Mouse (Mus musculus): ENCODE measurements at regions not wholly inside any gene's neighbourhood (a gene's known extent, or its start where the extent isn't known, plus 50 kb on each side); places are given as distances from the start of the nearest gene placed in this dataset.
A peak's percentile ranks its signal among the peaks of the same experiment; 100 is the strongest.

DNA sequence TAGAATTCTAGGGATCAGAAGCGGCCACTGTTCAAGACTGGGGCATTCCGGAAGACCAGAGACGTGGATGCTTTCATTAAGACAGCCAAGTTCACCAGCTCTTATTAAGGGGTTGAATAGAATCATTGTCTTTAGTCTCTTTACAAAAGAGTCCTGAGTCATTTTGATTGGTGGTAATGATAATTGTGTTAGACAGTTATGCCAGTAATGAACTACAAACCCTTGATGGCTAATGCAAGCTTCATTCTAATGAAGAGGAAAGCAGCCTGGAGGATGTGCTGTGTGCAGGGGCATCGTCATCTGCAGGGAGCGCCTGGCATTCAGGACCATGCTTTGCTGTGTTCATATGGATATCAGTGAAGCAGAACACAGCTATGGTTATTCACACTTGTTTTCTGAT is 70.3 kb upstream of the Lyplal1 start:
- no peak for ATAC-seq (ENCODE audit: insufficient number of reproducible peaks, low FRiP score, low TSS enrichment, low read depth)
- Histone ChIP-seq H3K4me3 (replicated peaks) (no peak overlapping the region), H3K4me1 (peaks cover 13% of the 10 kb centered on the region), H3K9ac (no peak overlapping the region), H3K27me3 (no peaks in the 10 kb centered on the region), H3K9me3 (replicated peaks) (no peaks in the 10 kb centered on the region), H3K4me2 (replicated peaks) (no peak overlapping the region), H3K27ac (replicated peaks) (no peak overlapping the region), H3K36me3 (no peaks in the 10 kb centered on the region)
- WGBS, result 77% methylated on average over 5 of the region's 5 CpGs

DNA sequence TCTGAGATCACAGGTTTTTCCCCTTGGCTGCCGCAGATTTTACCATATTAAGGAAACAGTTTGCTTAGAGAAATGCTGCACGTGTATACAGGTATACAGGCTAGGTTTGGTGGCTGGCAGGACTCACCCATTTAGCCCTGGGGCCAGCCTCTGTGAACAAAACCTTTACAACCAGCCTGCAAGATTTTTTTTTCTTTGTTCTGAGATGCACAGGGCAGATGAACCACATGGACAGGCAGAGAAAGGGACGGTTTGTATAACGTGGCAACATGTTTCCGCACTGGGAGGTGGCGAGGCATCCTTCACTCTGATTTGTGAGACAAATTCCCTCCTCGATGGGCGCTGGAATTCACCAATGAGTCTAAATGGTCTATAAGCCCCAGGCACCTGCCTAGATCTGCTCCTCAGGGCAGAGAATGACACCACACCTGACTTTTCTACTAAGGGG is 66.1 kb upstream of the Lyplal1 start:
- no peak overlapping the region for H3K4me3 ChIP-seq (replicated peaks)
- no peaks in the 10 kb centered on the region for H3K36me3 ChIP-seq
- H3K27ac ChIP-seq (replicated peaks), result no peak overlapping the region
- H3K9me3 ChIP-seq (replicated peaks), result no peaks in the 10 kb centered on the region
- no peak overlapping the region for H3K9ac ChIP-seq
- ATAC-seq (ENCODE audit: insufficient number of reproducible peaks, low FRiP score, low TSS enrichment, low read depth), result no peak
- H3K4me1 ChIP-seq, result peaks cover 12% of the 10 kb centered on the region
- no peaks in the 10 kb centered on the region for H3K27me3 ChIP-seq
- peak overlapping the region; percentile 36 for H3K4me2 ChIP-seq (replicated peaks)
- WGBS, result 57% methylated on average over 8 of the region's 8 CpGs

DNA sequence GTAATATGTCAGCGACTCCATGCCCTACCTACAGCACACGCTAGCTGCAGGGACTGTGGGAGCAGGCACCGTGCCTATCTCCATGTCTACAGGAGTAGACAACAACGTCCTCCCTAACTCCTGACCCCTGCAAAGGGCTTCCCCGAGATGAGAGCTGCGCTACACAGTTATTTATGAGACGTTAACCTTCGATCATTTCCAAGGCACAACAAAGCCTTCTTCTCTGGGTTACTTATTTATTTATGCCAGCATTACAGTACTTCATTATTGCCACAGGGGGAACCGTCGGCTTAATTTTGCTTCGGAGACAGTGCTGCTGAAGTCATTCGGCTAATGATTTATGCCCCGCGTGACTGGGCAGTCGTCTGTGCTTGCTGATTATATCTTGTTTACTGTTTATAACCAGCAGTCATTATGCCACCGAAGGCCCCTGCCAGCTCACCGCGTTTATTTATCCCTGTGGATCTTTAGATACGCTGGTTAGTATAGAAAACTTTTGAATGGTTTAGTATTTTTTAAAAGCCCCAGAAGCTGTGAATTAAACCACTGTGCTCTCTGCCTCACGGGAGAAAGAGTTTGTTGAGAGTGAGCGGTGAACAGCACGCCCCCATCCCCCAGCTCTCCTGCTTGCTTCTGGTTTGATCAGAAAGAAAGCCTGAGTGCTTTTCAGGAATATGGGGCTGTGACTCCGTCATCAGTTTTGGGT is 65.5 kb upstream of the Lyplal1 start:
- Histone ChIP-seq H3K4me2 (replicated peaks) (peak overlapping the region; percentile 36), H3K4me1 (peaks cover 12% of the 10 kb centered on the region), H3K4me3 (replicated peaks) (0 out of 2 replicates have a peak overlapping the region, but pooled peaks have one; percentile 10), H3K9me3 (replicated peaks) (no peaks in the 10 kb centered on the region), H3K27ac (replicated peaks) (no peak overlapping the region), H3K36me3 (no peaks in the 10 kb centered on the region), H3K27me3 (no peaks in the 10 kb centered on the region), H3K9ac (no peak overlapping the region)
- peak; percentile 54; the same call in 1 of the 2 replicates for ATAC-seq (ENCODE audit: insufficient number of reproducible peaks, low FRiP score, low TSS enrichment, low read depth)
- WGBS, result 36% methylated on average over 23 of the region's 23 CpGs

DNA sequence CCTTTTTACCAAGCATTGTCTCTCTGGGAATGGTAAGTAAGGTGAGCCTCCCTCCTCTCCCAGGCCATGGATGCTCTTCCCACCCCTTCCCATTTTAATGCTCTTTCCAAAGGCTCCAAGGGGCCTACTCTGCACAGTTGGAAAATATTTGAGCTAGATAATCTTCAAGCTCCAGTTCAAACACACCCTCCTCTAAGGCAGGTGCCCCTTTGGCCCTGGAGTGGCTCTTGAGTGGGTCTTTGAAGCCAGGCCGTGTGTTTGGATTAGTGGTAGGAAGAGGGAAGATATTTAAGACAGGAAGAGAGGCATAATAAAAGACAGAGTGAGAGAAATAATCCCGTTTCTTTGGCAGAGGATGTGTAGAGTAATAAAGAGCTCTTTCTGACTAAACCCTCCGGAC is 59.9 kb upstream of the Lyplal1 start:
- H3K4me1 ChIP-seq, result no peaks in the 10 kb centered on the region
- H3K9ac ChIP-seq, result no peak overlapping the region
- no peaks in the 10 kb centered on the region for H3K36me3 ChIP-seq
- 39% methylated on average over 3 of the region's 3 CpGs for WGBS
- no peak overlapping the region for H3K27ac ChIP-seq (replicated peaks)
- no peak overlapping the region for H3K4me2 ChIP-seq (replicated peaks)
- H3K27me3 ChIP-seq, result no peaks in the 10 kb centered on the region
- ATAC-seq (ENCODE audit: insufficient number of reproducible peaks, low FRiP score, low TSS enrichment, low read depth), result no peak
- H3K9me3 ChIP-seq (replicated peaks), result no peaks in the 10 kb centered on the region
- no peak overlapping the region for H3K4me3 ChIP-seq (replicated peaks)

DNA sequence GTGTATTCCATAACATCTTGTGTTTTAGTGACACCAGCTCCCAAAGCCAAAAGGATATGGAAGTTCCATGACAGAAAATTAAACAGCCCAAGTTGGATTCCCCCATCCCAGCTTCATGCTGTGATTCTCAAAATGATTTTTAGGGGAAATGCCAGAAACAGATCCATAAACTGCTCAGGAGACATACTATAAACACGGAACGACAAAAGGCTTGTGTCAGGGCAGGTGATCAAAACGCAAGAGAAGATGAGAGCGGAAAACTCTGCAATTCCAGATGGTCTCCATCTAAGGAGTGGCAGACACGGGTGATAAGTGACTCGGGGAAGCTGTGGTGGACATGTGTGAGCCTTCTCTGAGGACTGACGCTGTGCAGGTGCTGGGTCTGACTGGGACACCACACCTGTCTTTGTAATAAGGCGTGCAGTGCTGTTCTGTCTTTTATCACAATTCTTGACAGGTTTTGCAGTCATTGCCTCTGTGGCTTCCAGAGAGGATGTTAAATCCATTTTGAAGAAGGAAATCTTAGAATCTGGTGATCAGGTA is 56.4 kb upstream of the Lyplal1 start:
- no peak overlapping the region for H3K4me2 ChIP-seq (replicated peaks)
- no peak overlapping the region for H3K27ac ChIP-seq (replicated peaks)
- H3K9me3 ChIP-seq (replicated peaks), result no peaks in the 10 kb centered on the region
- no peak for ATAC-seq (ENCODE audit: insufficient number of reproducible peaks, low FRiP score, low TSS enrichment, low read depth)
- 69% methylated on average over 8 of the region's 8 CpGs for WGBS
- H3K4me3 ChIP-seq (replicated peaks), result no peak overlapping the region
- no peaks in the 10 kb centered on the region for H3K27me3 ChIP-seq
- no peaks in the 10 kb centered on the region for H3K4me1 ChIP-seq
- no peaks in the 10 kb centered on the region for H3K36me3 ChIP-seq
- no peak overlapping the region for H3K9ac ChIP-seq

DNA sequence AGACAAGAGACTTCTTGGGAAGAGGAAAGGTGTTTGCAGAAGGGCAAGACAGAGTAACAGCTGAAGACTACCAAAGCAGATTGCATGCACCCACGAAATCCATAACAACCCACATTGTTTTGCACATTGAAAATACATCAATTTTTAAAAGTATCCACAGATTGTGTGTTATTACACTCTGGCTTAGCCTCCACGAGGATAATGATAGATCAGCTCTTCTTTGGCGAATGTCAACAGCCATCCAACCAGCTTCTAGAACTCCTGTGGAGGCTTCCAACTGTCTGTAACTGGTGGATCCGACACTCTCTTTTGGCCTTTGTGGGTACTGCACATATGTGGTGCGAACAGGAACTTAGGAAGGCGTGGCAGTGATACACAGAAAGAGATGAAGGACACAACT is 54.6 kb upstream of the Lyplal1 start:
- Histone ChIP-seq H3K36me3 (no peaks in the 10 kb centered on the region), H3K4me3 (replicated peaks) (no peak overlapping the region), H3K4me1 (no peaks in the 10 kb centered on the region), H3K4me2 (replicated peaks) (no peak overlapping the region), H3K27me3 (no peaks in the 10 kb centered on the region), H3K27ac (replicated peaks) (no peak overlapping the region), H3K9ac (no peak overlapping the region), H3K9me3 (replicated peaks) (no peaks in the 10 kb centered on the region)
- 82% methylated on average over 6 of the region's 6 CpGs for WGBS
- ATAC-seq (ENCODE audit: insufficient number of reproducible peaks, low FRiP score, low TSS enrichment, low read depth), result no peak
